Mouse (Mus musculus) heart, postnatal 25 days (tissue): ENCODE data around the gene Vmn2r85. TPM values are rescaled to one million over a fixed set of nuclear protein-coding genes. Genes with fewer than 3 reads are reported as not detected.

Experiments
- total RNA-seq, 2 experiments: library from RNA; stranded (reverse); gene quantifications; 2 replicates each; pipeline ENCODE4 v1.2.3; 2021

Vmn2r85 gene
- total RNA-seq, 2 experiments from 2014 or later: not detected

Other genes with a start within 250 kb of the Vmn2r85 start
- not detected for gene Olfr826, start 245.5 kb downstream of the Vmn2r85 start, total RNA-seq
- not detected for gene Olfr827, start 215.3 kb downstream of the Vmn2r85 start, total RNA-seq
- gene Neurod4, start 149.5 kb downstream of the Vmn2r85 start, total RNA-seq: not detected
- gene Tespa1, start 106.8 kb downstream of the Vmn2r85 start, total RNA-seq: under 1 TPM in 1 of 2 experiments, not detected in 1; 0.44 TPM
- not detected for gene Vmn2r84, start 35.4 kb downstream of the Vmn2r85 start, total RNA-seq
- gene Vmn2r86, start 26.3 kb upstream of the Vmn2r85 start, total RNA-seq: not detected
- not detected for gene Vmn2r87, start 67.7 kb upstream of the Vmn2r85 start, total RNA-seq